Mouse (Mus musculus) kidney, postnatal 0 days (tissue): Measurements from ENCODE around the gene Fbxw27. TPM values are rescaled to one million over a fixed set of nuclear protein-coding genes. Genes with fewer than 3 reads are reported as not detected.
"Not testable (repeated sequence)": the region's sequence is repeated elsewhere in the genome, so short reads cannot be mapped to it uniquely, and the experiment has no call there.

Experiments
- ATAC-seq: fragments of 200-750 bp; cut with Nextera tagmentation; replicated peaks from 2 replicates; pipeline ENCODE4 v1.8.0; 2017; ENCODE audit warnings: low read depth, moderate number of reproducible peaks, moderate TSS enrichment, moderate library complexity; ENCODE audit not compliant: low FRiP score
- DNase-seq: peaks from one replicate; pipeline ENCODE4 v3.0.0-alpha.2; 2016; ENCODE audit warnings: low spot score
- H3K27ac ChIP-seq: fragments of 300-500 bp; sonication (generic); 2 replicates; pipeline ENCODE4 v1.5.1; 2014; ENCODE audit warnings: mild to moderate bottlenecking
- H3K27me3 ChIP-seq: fragments of 300-500 bp; sonication (generic); 2 replicates; pipeline ENCODE4 v1.6.1; 2014; ENCODE audit warnings: low read length, mixed read lengths; ENCODE audit not compliant: insufficient read depth
- H3K36me3 ChIP-seq: fragments of 300-500 bp; sonication (generic); 2 replicates; pipeline ENCODE4 v1.6.1; 2014; ENCODE audit warnings: low read length, mixed read lengths; ENCODE audit not compliant: insufficient read depth
- H3K4me1 ChIP-seq: fragments of 300-500 bp; sonication (generic); replicated peaks from 2 replicates; pipeline ENCODE4 v1.6.1; 2014; ENCODE audit warnings: antibody characterized with exemption, low read length, mixed read lengths; ENCODE audit not compliant: insufficient read depth
- H3K4me2 ChIP-seq: fragments of 300-500 bp; sonication (generic); 2 replicates; pipeline ENCODE4 v1.6.1; 2014; ENCODE audit warnings: mild to moderate bottlenecking, low read length, moderate library complexity, mixed read lengths
- H3K4me3 ChIP-seq: fragments of 300-500 bp; sonication (generic); replicated peaks from 2 replicates; pipeline ENCODE4 v1.5.1; 2014; ENCODE audit warnings: low read depth, low read length
- H3K9ac ChIP-seq: fragments of 300-500 bp; sonication (generic); 2 replicates; pipeline ENCODE4 v1.6.1; 2014; ENCODE audit warnings: low read depth, low read length
- H3K9me3 ChIP-seq: fragments of 300-500 bp; sonication (generic); replicated peaks from 2 replicates; pipeline ENCODE4 v1.6.1; 2016; ENCODE audit warnings: low read length, inconsistent platforms, mixed read lengths
- CTCF ChIP-seq: IDR thresholded peaks from 2 replicates; pipeline ENCODE4 v1.5.1; 2016; ENCODE audit warnings: antibody characterized with exemption, low read depth, mild to moderate bottlenecking, moderate library complexity
- WGBS: fragments of 180-500 bp; shearing (Covaris S2); extraction: QIAGEN DNeasy Blood & Tissue Kit; methylation state at CpG from one replicate; pipeline ENCODE4 v1.1.7; 2014; 5-methylcytosine and 5-hydroxymethylcytosine counted together
- polyA plus RNA-seq: library from polyadenylated mRNA; unstranded; fragments of >200 nt; fragmentation: Nextera tagmentation; extraction: Ambion mirVana; gene quantifications from 2 replicates; pipeline ENCODE4 v1.2.1, GENCODE M21; 2015

The Fbxw27 gene
- polyA plus RNA-seq, 1 experiment from 2014 or later, result 0.33 TPM

GRCm38 (mm10) chr9:109798051-109798450 is 7.6 kb upstream of the Fbxw27 start:
- H3K27ac ChIP-seq, result no peak overlapping the region
- no peaks in the 10 kb centered on the region for H3K9me3 ChIP-seq
- H3K27me3 ChIP-seq, result no peaks in the 10 kb centered on the region
- TF ChIP-seq CTCF, result peak; percentile 68
- H3K4me1 ChIP-seq, result no peaks in the 10 kb centered on the region
- no peak overlapping the region for H3K9ac ChIP-seq
- WGBS, result 100% methylated on average over 1 of the region's 1 CpGs
- DNase-seq (peak; percentile 28), ATAC-seq (no peak)
- H3K36me3 ChIP-seq, result no peaks in the 10 kb centered on the region
- H3K4me2 ChIP-seq, result no peak overlapping the region
- H3K4me3 ChIP-seq, result no peak overlapping the region

GRCm38 (mm10) chr9:109795811-109796210 is 5.3 kb upstream of the Fbxw27 start:
- TF ChIP-seq CTCF, result 0 out of 2 replicates have a peak, but pooled peaks have one; percentile 15
- Histone ChIP-seq H3K4me1 (no peaks in the 10 kb centered on the region), H3K27ac (no peak overlapping the region), H3K4me3 (no peak overlapping the region), H3K27me3 (no peaks in the 10 kb centered on the region), H3K36me3 (no peaks in the 10 kb centered on the region), H3K4me2 (no peak overlapping the region), H3K9ac (no peak overlapping the region), H3K9me3 (no peaks in the 10 kb centered on the region)
- ATAC-seq (no peak), DNase-seq (no peak)
- 84% methylated on average over 2 of the region's 2 CpGs for WGBS

- H3K4me3 ChIP-seq, result no peak overlapping the region
- TF ChIP-seq CTCF, result no peak
- no peak overlapping the region for H3K9ac ChIP-seq
- no peaks in the 10 kb centered on the region for H3K27me3 ChIP-seq
- no peak overlapping the region for H3K27ac ChIP-seq
- no peak overlapping the region for H3K4me2 ChIP-seq
- H3K4me1 ChIP-seq, result no peaks in the 10 kb centered on the region
- ATAC-seq, result no peak
- no peaks in the 10 kb centered on the region for H3K9me3 ChIP-seq
- 45% methylated on average over 2 of the region's 2 CpGs for WGBS
- DNase-seq, result no peak
- H3K36me3 ChIP-seq, result no peaks in the 10 kb centered on the region
Measured at GRCm38 (mm10) chr9:109795221-109795620, 4.8 kb upstream of the Fbxw27 start.

GRCm38 (mm10) chr9:109766841-109767240 is 23.6 kb downstream of the Fbxw27 start:
- not testable (repeated sequence) for H3K4me2 ChIP-seq, H3K4me3 ChIP-seq, ATAC-seq, H3K27me3 ChIP-seq, H3K36me3 ChIP-seq, H3K9me3 ChIP-seq, H3K4me1 ChIP-seq, DNase-seq, H3K9ac ChIP-seq, H3K27ac ChIP-seq
- WGBS, result 79% methylated on average over 1 of the region's 1 CpGs

- H3K4me1 ChIP-seq, H3K27ac ChIP-seq, H3K4me2 ChIP-seq, ATAC-seq, DNase-seq, H3K9me3 ChIP-seq, H3K4me3 ChIP-seq, H3K36me3 ChIP-seq, H3K9ac ChIP-seq, H3K27me3 ChIP-seq: not testable (repeated sequence)
- 82% methylated on average over 3 of the region's 3 CpGs for WGBS
Measured at GRCm38 (mm10) chr9:109745989-109746388, 44.5 kb downstream of the Fbxw27 start, which contains the start of gene Fbxw26. TSS of gene Fbxw26 (minus strand) at chr9:109746089.

Other genes starting within 250 kb of the Fbxw27 start
- 0.57 and 1.2 TPM in 2 replicates for gene Fbxw15, start 222.4 kb downstream of the Fbxw27 start, polyA plus RNA-seq
- 0.18 and 0.22 TPM in 2 replicates for gene Fbxw24, start 164.6 kb downstream of the Fbxw27 start, polyA plus RNA-seq
- 0.18 and 0.20 TPM in 2 replicates for gene Fbxw25, start 126.0 kb downstream of the Fbxw27 start, polyA plus RNA-seq
- gene Fbxw18, start 88.0 kb downstream of the Fbxw27 start, polyA plus RNA-seq, result 0.12 and 0.26 TPM in 2 replicates
- gene Fbxw26, start 44.6 kb downstream of the Fbxw27 start, polyA plus RNA-seq, result not detected in 2 replicates
- gene Spink8, start 21.6 kb upstream of the Fbxw27 start, polyA plus RNA-seq, result 155 and 206 TPM in 2 replicates
- gene Nme6, start 42.1 kb upstream of the Fbxw27 start, polyA plus RNA-seq, result 58.3 and 64.4 TPM in 2 replicates
- gene Camp, start 58.9 kb upstream of the Fbxw27 start, polyA plus RNA-seq, result 1.6 and 1.9 TPM in 2 replicates
- 15.6 and 15.7 TPM in 2 replicates for gene Cdc25a, start 84.9 kb upstream of the Fbxw27 start, polyA plus RNA-seq
- gene Map4, start 140.8 kb upstream of the Fbxw27 start, polyA plus RNA-seq, result 33.9 and 36.9 TPM in 2 replicates